Mouse (Mus musculus) C2C12 (cell line): ENCODE measurements around the gene Zc3h8. TPM values are rescaled to one million over a fixed set of nuclear protein-coding genes. Genes with fewer than 3 reads are reported as not detected.

Experiments
- H3K27me3 ChIP-seq: one replicate; pipeline ENCODE4 v1.6.1; 2011; ENCODE audit not compliant: control insufficient read depth, insufficient read depth, insufficient read length
- H3K36me3 ChIP-seq: one replicate; pipeline ENCODE4 v1.6.1; 2011; ENCODE audit not compliant: control insufficient read depth, insufficient read depth
- H3K4me3 ChIP-seq: one replicate; pipeline ENCODE4 v1.5.1; 2011; ENCODE audit warnings: mild to moderate bottlenecking, control low read depth; ENCODE audit not compliant: poor library complexity, insufficient read depth, severe bottlenecking
- H3K79me2 ChIP-seq: one replicate; pipeline ENCODE4 v1.6.1; 2011; ENCODE audit not compliant: control insufficient read depth, insufficient read depth
- H3K79me3 ChIP-seq: one replicate; pipeline ENCODE4 v1.6.1; 2011; ENCODE audit warnings: low read depth, control low read depth
- H3ac ChIP-seq: one replicate; pipeline ENCODE3; 2011; ENCODE audit warnings: low read depth; ENCODE audit not compliant: control insufficient read depth, insufficient read length
- CEBPB ChIP-seq: IDR thresholded peaks from one replicate; pipeline ENCODE4 v1.6.1; 2011; ENCODE audit warnings: low read depth, mild to moderate bottlenecking, control low read depth, moderate library complexity
- CTCF ChIP-seq: IDR thresholded peaks from one replicate; pipeline ENCODE4 v1.5.1; 2011; ENCODE audit not compliant: control insufficient read depth, insufficient read depth, insufficient read length
- FOSL1 ChIP-seq: IDR thresholded peaks from one replicate; pipeline ENCODE4 v1.8.0; 2011; ENCODE audit warnings: mild to moderate bottlenecking, low read length; ENCODE audit not compliant: poor library complexity, insufficient read depth, severe bottlenecking
- MAX ChIP-seq: IDR thresholded peaks from one replicate; pipeline ENCODE4 v1.6.1; 2011; ENCODE audit warnings: mild to moderate bottlenecking, control low read depth
- MYOD1 ChIP-seq: IDR thresholded peaks from one replicate; pipeline ENCODE4 v1.6.1; 2011; ENCODE audit warnings: low read depth; ENCODE audit not compliant: control insufficient read depth, insufficient read length
- MYOG ChIP-seq: IDR thresholded peaks from one replicate; pipeline ENCODE4 v1.6.1; 2011; ENCODE audit not compliant: control insufficient read depth, insufficient read length; ENCODE audit errors: extremely low read depth
- USF1 ChIP-seq: IDR thresholded peaks from one replicate; pipeline ENCODE4 v1.6.1; 2011; ENCODE audit warnings: low read depth, mild to moderate bottlenecking, control low read depth, moderate library complexity
- microRNA-seq: library from miRNA; unstranded; fragments of <30 nt; microRNA quantifications from one replicate; pipeline ENCODE4, GENCODE M21; 2019; ENCODE audit warnings: borderline microRNAs expressed
- polyA plus RNA-seq: library from polyadenylated mRNA; unstranded; fragments of >200 nt; fragmentation: generic; extraction: Trizol; gene quantifications from one replicate; pipeline ENCODE4 v1.2.1, GENCODE M21; 2012; ENCODE audit warnings: missing spikeins

Zc3h8 gene
- polyA plus RNA-seq, 1 experiment: 2.6 TPM

- peaks cover 4% of the 10 kb centered on the region for H3K27me3 ChIP-seq
- no peaks in the 10 kb centered on the region for H3K79me3 ChIP-seq
- no peaks in the 10 kb centered on the region for H3K36me3 ChIP-seq
- H3ac ChIP-seq: no peak overlapping the region
- no peaks in the 10 kb centered on the region for H3K79me2 ChIP-seq
- no peak overlapping the region for H3K4me3 ChIP-seq
- no peak for TF ChIP-seq CTCF
- TF ChIP-seq MYOG: no peak
- no peak for TF ChIP-seq FOSL1
- no peak for TF ChIP-seq USF1
- no peak for TF ChIP-seq MYOD1
- no peak for TF ChIP-seq MAX
- TF ChIP-seq CEBPB: no peak
These were observed 58.6 kb downstream of the Zc3h8 start for GRCm38 (mm10) chr2:128885225-128885811.

GRCm38 (mm10) chr2:128881236-128881635 lies 62.6 kb downstream of the Zc3h8 start:
- Histone ChIP-seq H3K4me3 (no peak overlapping the region), H3ac (no peak overlapping the region), H3K27me3 (peaks cover 4% of the 10 kb centered on the region), H3K79me2 (no peaks in the 10 kb centered on the region), H3K36me3 (no peaks in the 10 kb centered on the region), H3K79me3 (no peaks in the 10 kb centered on the region)
- TF ChIP-seq USF1 (no peak), CTCF (no peak), MYOG (no peak), MAX (no peak), MYOD1 (no peak), FOSL1 (no peak), CEBPB (no peak)

Small RNA genes within 50 kb of the gene (microRNA-seq; reads per million reads assigned to microRNA genes)
- gene Gm22859: not detected

Other genes starting within 250 kb of the Zc3h8 start
- gene Mertk, start 245.1 kb downstream of the Zc3h8 start, polyA plus RNA-seq: 4.0 TPM
- 4.5 TPM for gene Tmem87b, start 126.0 kb downstream of the Zc3h8 start, polyA plus RNA-seq
- 0.09 TPM for gene Fbln7, start 81.1 kb downstream of the Zc3h8 start, polyA plus RNA-seq
- 0.21 TPM for gene Zc3h6, start 23.3 kb upstream of the Zc3h8 start, polyA plus RNA-seq
- gene Gm10762, start 23.6 kb upstream of the Zc3h8 start, polyA plus RNA-seq: 3.6 TPM
- not detected for gene Vinac1, start 104.1 kb upstream of the Zc3h8 start, polyA plus RNA-seq
- gene Ttl, start 121.9 kb upstream of the Zc3h8 start, polyA plus RNA-seq: 10.7 TPM
- 19.1 TPM for gene Polr1b, start 156.9 kb upstream of the Zc3h8 start, polyA plus RNA-seq
- gene Chchd5, start 185.6 kb upstream of the Zc3h8 start, polyA plus RNA-seq: 27.1 TPM